ENCODE assay signal across 9 mouse cellular contexts in the genomic region with DNA sequence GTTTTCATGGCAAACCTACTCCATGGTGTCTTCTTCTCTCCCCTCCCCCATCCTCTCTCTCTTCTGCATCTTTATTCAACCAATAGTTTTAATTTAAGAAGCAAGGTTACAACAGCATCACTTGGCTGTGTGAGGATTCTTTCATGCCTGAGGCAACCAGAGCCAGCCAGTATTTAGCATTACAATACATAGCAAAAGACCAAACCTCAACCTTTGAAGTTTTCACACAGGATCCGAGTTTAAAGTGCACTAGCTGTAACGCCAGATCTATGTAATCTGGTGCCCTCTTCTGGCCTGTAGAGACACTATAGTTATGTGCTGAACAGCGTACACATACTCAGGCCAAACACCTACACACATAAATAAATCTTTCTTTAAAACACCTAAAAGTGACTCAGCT. TPM values are rescaled to one million over a fixed set of nuclear protein-coding genes. Genes with fewer than 3 reads are reported as not detected.
DNase-seq lines count a peak whose midpoint lies in the region; ATAC-seq and TF ChIP-seq lines count a peak whose summit lies in the region.
"Had no signal": no experiment of that assay in that cellular context is flagged by ENCODE, and none has a peak within 500 bp of the region (broad histone marks: within the 10 kb centered on the region; RNA-seq: fewer than 3 reads in every experiment).

No protein-coding gene starts in this region.

- H3K27ac ChIP-seq in hindbrain, embryonic 11.5 days (ENCODE audit: low read depth, low read length), result no peak overlapping the region
- H3K27ac ChIP-seq in hindbrain, embryonic 16.5 days (ENCODE audit: low read depth, low read length), result no peak overlapping the region
- H3K27ac ChIP-seq in CH12.LX (ENCODE audit: insufficient read depth, low read depth), result no peak overlapping the region
- H3K27ac ChIP-seq in midbrain, postnatal 0 days (ENCODE audit: low read depth, low read length), result no peak overlapping the region
- H3K27ac ChIP-seq: embryonic facial prominence, embryonic 12.5 days had no signal

- dilution Hi-C loops in CH12.LX (cut with MboI; ENCODE audit: extremely low pct_ligation_motif_present, extremely low pct_unique_long_range_greater_than_20kb, low sequenced_read_pairs), result no loop called here

- TF ChIP-seq POLR2A in CH12.LX (IDR thresholded peaks at IDR 0.05; ENCODE audit: low read depth, low read length), result no peak

- no peaks in the 10 kb centered on the region for H3K27me3 ChIP-seq in hindbrain, embryonic 11.5 days (ENCODE audit: control insufficient read depth, insufficient read depth, low read length)
- H3K27me3 ChIP-seq in hindbrain, embryonic 16.5 days (replicated peaks; ENCODE audit: control insufficient read depth, insufficient read depth, low read length), result no peaks in the 10 kb centered on the region
- no peaks in the 10 kb centered on the region for H3K27me3 ChIP-seq in CH12.LX (replicated peaks)
- H3K27me3 ChIP-seq in midbrain, postnatal 0 days (ENCODE audit: insufficient read depth, low read length), result no peaks in the 10 kb centered on the region
- H3K27me3 ChIP-seq: embryonic facial prominence, embryonic 12.5 days had no signal

- no peaks in the 10 kb centered on the region for H3K9me3 ChIP-seq in hindbrain, embryonic 11.5 days (ENCODE audit: control insufficient read depth, low read length)
- H3K9me3 ChIP-seq in hindbrain, embryonic 16.5 days (ENCODE audit: control insufficient read depth, low read length), result no peaks in the 10 kb centered on the region
- H3K9me3 ChIP-seq in CH12.LX (replicated peaks; ENCODE audit: low read length), result no peaks in the 10 kb centered on the region
- H3K9me3 ChIP-seq in midbrain, postnatal 0 days (ENCODE audit: low read length), result no peaks in the 10 kb centered on the region
- H3K9me3 ChIP-seq: embryonic facial prominence, embryonic 12.5 days had no signal

- H3K4me1 ChIP-seq in hindbrain, embryonic 11.5 days (replicated peaks; ENCODE audit: control insufficient read depth, insufficient read depth, low read length), result no peaks in the 10 kb centered on the region
- no peaks in the 10 kb centered on the region for H3K4me1 ChIP-seq in hindbrain, embryonic 16.5 days (ENCODE audit: control insufficient read depth, insufficient read depth, low read depth, low read length)
- H3K4me1 ChIP-seq in CH12.LX (ENCODE audit: control insufficient read depth in 1 of 2, insufficient read depth in 2 of 2), result no peaks in the 10 kb centered on the region
- H3K4me1 ChIP-seq in midbrain, postnatal 0 days (ENCODE audit: insufficient read depth, low read length), result no peaks in the 10 kb centered on the region

- TF ChIP-seq CTCF in CH12.LX (conservative IDR thresholded peaks at IDR 0.05 in 1 of 2, IDR thresholded peaks at IDR 0.05 in 1 of 2; ENCODE audit: low read depth in 2 of 2, low read length in 2 of 2), result peak in 1 of 2 experiments; percentile 74; a peak in 2 of 4 replicates
- peak; percentile 71 for TF ChIP-seq CTCF in midbrain, postnatal 0 days (IDR thresholded peaks at IDR 0.05)

- no peak for ATAC-seq in hindbrain, embryonic 11.5 days (ENCODE audit: low FRiP score)
- no peak for ATAC-seq in hindbrain, embryonic 16.5 days
- no peak for ATAC-seq in midbrain, postnatal 0 days (ENCODE audit: low FRiP score)

- in situ Hi-C loops in CH12.LX (cut with MboI; ENCODE audit: low pct_ligation_motif_present, low pct_unique_long_range_greater_than_20kb, low sequenced_read_pairs), result loop anchor here (25.0 kb wide), 1 partner anchor 268 kb away; no protein-coding TSS in a partner anchor

- H3K4me3 ChIP-seq in hindbrain, embryonic 11.5 days (ENCODE audit: low read depth, low read length), result no peak overlapping the region
- no peak overlapping the region for H3K4me3 ChIP-seq in hindbrain, embryonic 16.5 days (ENCODE audit: low read length)
- no peak overlapping the region for H3K4me3 ChIP-seq in CH12.LX (replicated peaks in 1 of 3; ENCODE audit: low read depth in 2 of 3, low read length in 2 of 3, poor library complexity in 1 of 3)
- H3K4me3 ChIP-seq in midbrain, postnatal 0 days (ENCODE audit: low read depth, low read length), result no peak overlapping the region
- H3K4me3 ChIP-seq: embryonic facial prominence, embryonic 12.5 days had no signal

- DNase-seq in hindbrain, embryonic 11.5 days (ENCODE audit: low spot score), result peak; percentile 20
- peak; percentile 40 for DNase-seq in CH12.LX (ENCODE audit: extremely low read depth)
- DNase-seq in embryo, embryonic 10.5 days (ENCODE audit: low spot score), result peak; percentile 63
- peak; percentile 45 for DNase-seq in midbrain, postnatal 0 days (ENCODE audit: low spot score)
- DNase-seq in urinary bladder, postnatal 36 days (ENCODE audit: low spot score in 2 of 2), result no peak
- no peak for DNase-seq in neural tube, embryonic 10.5 days (ENCODE audit: extremely low spot score, low spot score)
- no peak for DNase-seq in right cerebral cortex, postnatal 36 days (ENCODE audit: low spot score in 2 of 2)

- no peak for TF ChIP-seq EP300 in CH12.LX (IDR thresholded peaks at IDR 0.05; ENCODE audit: low read length)

- no peaks in the 10 kb centered on the region for H3K79me2 ChIP-seq in CH12.LX (replicated peaks; ENCODE audit: control insufficient read depth, extremely low read depth, insufficient read depth, poor library complexity, severe bottlenecking)

- H3K36me3 ChIP-seq in hindbrain, embryonic 11.5 days (ENCODE audit: control insufficient read depth, insufficient read depth, low read length), result no peaks in the 10 kb centered on the region
- H3K36me3 ChIP-seq in hindbrain, embryonic 16.5 days (ENCODE audit: control insufficient read depth, insufficient read depth, low read length), result no peaks in the 10 kb centered on the region
- H3K36me3 ChIP-seq in CH12.LX (replicated peaks in 1 of 2; ENCODE audit: control insufficient read depth in 1 of 2, insufficient read depth in 1 of 2, low read length in 1 of 2), result no peaks in the 10 kb centered on the region
- H3K36me3 ChIP-seq in midbrain, postnatal 0 days (ENCODE audit: insufficient read depth, low read length), result no peaks in the 10 kb centered on the region
- H3K36me3 ChIP-seq: embryonic facial prominence, embryonic 12.5 days had no signal

- WGBS in hindbrain, embryonic 11.5 days, result 32% methylated on average over 3 of the region's 3 CpGs
- WGBS in hindbrain, embryonic 16.5 days, result 30% methylated on average over 3 of the region's 3 CpGs
- WGBS in midbrain, postnatal 0 days, result 22% methylated on average over 3 of the region's 3 CpGs

- H3K9ac ChIP-seq in hindbrain, embryonic 11.5 days (ENCODE audit: low read depth, low read length), result no peak overlapping the region
- H3K9ac ChIP-seq in hindbrain, embryonic 16.5 days (ENCODE audit: low read depth, low read length), result no peak overlapping the region
- no peak overlapping the region for H3K9ac ChIP-seq in CH12.LX (ENCODE audit: insufficient read depth, low read depth)
- H3K9ac ChIP-seq in midbrain, postnatal 0 days (replicated peaks; ENCODE audit: low read length, poor library complexity, severe bottlenecking), result no peak overlapping the region
- H3K9ac ChIP-seq: embryonic facial prominence, embryonic 12.5 days had no signal

- H3K4me2 ChIP-seq in hindbrain, embryonic 11.5 days (replicated peaks; ENCODE audit: low read depth, low read length), result no peak overlapping the region
- no peak overlapping the region for H3K4me2 ChIP-seq in hindbrain, embryonic 16.5 days (ENCODE audit: low read length)
- H3K4me2 ChIP-seq in CH12.LX (ENCODE audit: insufficient read depth, low read depth, poor library complexity, severe bottlenecking), result no peak overlapping the region
- no peak overlapping the region for H3K4me2 ChIP-seq in midbrain, postnatal 0 days (ENCODE audit: low read depth, low read length, poor library complexity, severe bottlenecking)
- H3K4me2 ChIP-seq: embryonic facial prominence, embryonic 12.5 days had no signal

- TF ChIP-seq RAD21 in CH12.LX (IDR thresholded peaks at IDR 0.05; ENCODE audit: low read depth, low read length), result peak; percentile 78

TF ChIP-seq in CH12.LX, 34 proteins besides CTCF, POLR2A, EP300 and RAD21 (continues in another document):
- TF ChIP-seq JUN (IDR thresholded peaks at IDR 0.05; ENCODE audit: insufficient read depth, low read depth, low read length), result no peak
- TF ChIP-seq MEF2A (IDR thresholded peaks at IDR 0.05; ENCODE audit: borderline replicate concordance, low read depth, low read length), result no peak

RNA-seq across cellular contexts. Expression of a gene that starts 18.5 kb away (rescaled TPM):
- 132 and 139 TPM in 2 replicates for polyA plus RNA-seq in hindbrain, embryonic 11.5 days (2014; fragmentation: Nextera tagmentation; extraction: Ambion mirVana)
- polyA plus RNA-seq in hindbrain, embryonic 16.5 days (2015; fragmentation: Nextera tagmentation; extraction: Ambion mirVana), result 97.3 and 104 TPM in 2 replicates
- 179 and 208 TPM in 2 replicates for total RNA-seq in CH12.LX (2012; rRNA removed)
- 183 and 203 TPM in 2 replicates for total RNA-seq in CH12.LX (2014; rRNA removed)
- polyA plus RNA-seq in CH12.LX (2012; ENCODE audit: insufficient read length, low read depth), result 139 and 151 TPM in 2 replicates
- 87.2 and 96.4 TPM in 2 replicates for total RNA-seq in midbrain, postnatal 0 days (2014; rRNA removed)
- polyA plus RNA-seq in midbrain, postnatal 0 days (2015; fragmentation: Nextera tagmentation; extraction: Ambion mirVana), result 70.0 and 74.6 TPM in 2 replicates

RNA-seq across cellular contexts. Expression of a gene that starts 36.7 kb away (rescaled TPM):
- 50.8 and 58.9 TPM in 2 replicates for polyA plus RNA-seq in hindbrain, embryonic 11.5 days (2014; fragmentation: Nextera tagmentation; extraction: Ambion mirVana)
- 28.5 and 40.4 TPM in 2 replicates for polyA plus RNA-seq in hindbrain, embryonic 16.5 days (2015; fragmentation: Nextera tagmentation; extraction: Ambion mirVana)
- total RNA-seq in CH12.LX (2012; rRNA removed) (7.6 and 7.7 TPM in 2 replicates), CH12.LX (2014; rRNA removed) (1.8 and 1.9 TPM in 2 replicates)
- polyA plus RNA-seq in CH12.LX (2012; ENCODE audit: insufficient read length, low read depth), result 14.8 and 16.9 TPM in 2 replicates
- total RNA-seq in midbrain, postnatal 0 days (2014; rRNA removed), result 44.9 and 46.3 TPM in 2 replicates
- polyA plus RNA-seq in midbrain, postnatal 0 days (2015; fragmentation: Nextera tagmentation; extraction: Ambion mirVana), result 24.6 and 29.5 TPM in 2 replicates

RNA-seq across cellular contexts. Expression of a gene that starts 53.9 kb away (rescaled TPM):
- polyA plus RNA-seq in hindbrain, embryonic 11.5 days (2014; fragmentation: Nextera tagmentation; extraction: Ambion mirVana), result 65.4 and 89.9 TPM in 2 replicates
- polyA plus RNA-seq in hindbrain, embryonic 16.5 days (2015; fragmentation: Nextera tagmentation; extraction: Ambion mirVana), result 123 and 150 TPM in 2 replicates
- total RNA-seq in CH12.LX (2012; rRNA removed) (21.0 and 23.4 TPM in 2 replicates), CH12.LX (2014; rRNA removed) (23.8 and 27.1 TPM in 2 replicates)
- 25.8 and 28.6 TPM in 2 replicates for polyA plus RNA-seq in CH12.LX (2012; ENCODE audit: insufficient read length, low read depth)
- total RNA-seq in midbrain, postnatal 0 days (2014; rRNA removed), result 68.7 and 90.1 TPM in 2 replicates
- 98.7 and 110 TPM in 2 replicates for polyA plus RNA-seq in midbrain, postnatal 0 days (2015; fragmentation: Nextera tagmentation; extraction: Ambion mirVana)

RNA-seq across cellular contexts. Expression of a gene that starts 55.2 kb away (rescaled TPM):
- polyA plus RNA-seq in hindbrain, embryonic 11.5 days (2014; fragmentation: Nextera tagmentation; extraction: Ambion mirVana), result 923 and 941 TPM in 2 replicates
- 1,253 and 1,320 TPM in 2 replicates for polyA plus RNA-seq in hindbrain, embryonic 16.5 days (2015; fragmentation: Nextera tagmentation; extraction: Ambion mirVana)
- total RNA-seq in CH12.LX (2012; rRNA removed) (315 and 343 TPM in 2 replicates), CH12.LX (2014; rRNA removed) (375 and 415 TPM in 2 replicates)
- polyA plus RNA-seq in CH12.LX (2012; ENCODE audit: insufficient read length, low read depth), result 304 and 319 TPM in 2 replicates
- total RNA-seq in midbrain, postnatal 0 days (2014; rRNA removed), result 975 and 994 TPM in 2 replicates
- polyA plus RNA-seq in midbrain, postnatal 0 days (2015; fragmentation: Nextera tagmentation; extraction: Ambion mirVana), result 1,551 and 1,562 TPM in 2 replicates

Comparison
In these comparisons a context has a peak if more than half of its experiments do, and no peak if none do; other contexts are left out.
1. DNase-seq: peak in hindbrain, embryonic 11.5 days (single experiment), CH12.LX (single experiment), embryo, embryonic 10.5 days (single experiment) and midbrain, postnatal 0 days (single experiment); none in urinary bladder, postnatal 36 days (0 of 2), neural tube, embryonic 10.5 days (single experiment) and right cerebral cortex, postnatal 36 days (0 of 2).